Mouse (Mus musculus) liver, adult 2 months (tissue): ENCODE results near the gene Rpl26. TPM values are rescaled to one million over a fixed set of nuclear protein-coding genes. Genes with fewer than 3 reads are reported as not detected.

Experiments
- DNase-seq: peaks from one replicate; pipeline ENCODE4 v3.0.0-alpha.2; 2011; ENCODE audit warnings: low read depth, low spot score; ENCODE audit errors: extremely low read depth
- H3K27ac ChIP-seq: fragments of 200-500 bp; replicated peaks from 2 replicates; pipeline ENCODE4 v1.5.1; 2012; ENCODE audit warnings: low read depth, mild to moderate bottlenecking, control low read depth, inconsistent platforms, low read length; ENCODE audit not compliant: insufficient read depth
- H3K27me3 ChIP-seq: fragments of 200-500 bp; 2 replicates; pipeline ENCODE4 v1.6.1; 2012; ENCODE audit warnings: mild to moderate bottlenecking, moderate library complexity, low read length, inconsistent platforms; ENCODE audit not compliant: control insufficient read depth, insufficient read depth
- H3K36me3 ChIP-seq: fragments of 200-500 bp; 2 replicates; pipeline ENCODE4 v1.6.1; 2012; ENCODE audit warnings: low read length, inconsistent platforms; ENCODE audit not compliant: control insufficient read depth, insufficient read depth
- H3K4me1 ChIP-seq: fragments of 200-500 bp; 2 replicates; pipeline ENCODE4 v1.6.1; 2011; ENCODE audit warnings: low read length; ENCODE audit not compliant: control insufficient read depth, insufficient read depth
- H3K4me3 ChIP-seq: fragments of 200-500 bp; 2 replicates; pipeline ENCODE4 v1.5.1; 2011; ENCODE audit warnings: low read depth, mild to moderate bottlenecking, control low read depth, low read length, moderate library complexity; ENCODE audit not compliant: insufficient read depth
- H3K79me2 ChIP-seq: fragments of 200-500 bp; 2 replicates; pipeline ENCODE4 v1.6.1; 2012; ENCODE audit warnings: inconsistent platforms, mild to moderate bottlenecking, low read length, moderate library complexity; ENCODE audit not compliant: control insufficient read depth, insufficient read depth
- H3K9ac ChIP-seq: fragments of 200-500 bp; 2 replicates; pipeline ENCODE4 v1.6.1; 2012; ENCODE audit warnings: low read depth, mild to moderate bottlenecking, control low read depth, inconsistent platforms, low read length
- CTCF ChIP-seq: fragments of 200-500 bp; IDR thresholded peaks from 2 replicates; pipeline ENCODE4 v1.5.1; 2011; ENCODE audit warnings: low read depth, low read length, control low read depth
- POLR2A ChIP-seq: fragments of 200-500 bp; IDR thresholded peaks from 2 replicates; pipeline ENCODE4 v1.6.1; 2011; ENCODE audit warnings: low read length, control low read depth; ENCODE audit not compliant: insufficient read depth; ENCODE audit errors: extremely low read depth
- WGBS: fragments of 180-500 bp; shearing (Covaris S2); methylation state at CpG from one replicate; pipeline ENCODE4 v1.1.7; 2018; 5-methylcytosine and 5-hydroxymethylcytosine counted together
- polyA plus RNA-seq: library from polyadenylated mRNA; depleted of rRNA; stranded (reverse); fragments of >200 nt; gene quantifications from 2 replicates; pipeline ENCODE4 v1.2.3, GENCODE M21; 2012; rRNA removed
- total RNA-seq: library from RNA; depleted of rRNA; stranded (reverse); fragments of >200 nt; gene quantifications from 2 replicates; pipeline ENCODE4 v1.2.3, GENCODE M21; 2014; rRNA removed

The Rpl26 gene
- 1,005 and 1,133 TPM in 2 replicates for total RNA-seq
- 292 and 293 TPM in 2 replicates for polyA plus RNA-seq

- H3K4me1 ChIP-seq = peaks cover under 1% of the 10 kb centered on the region; the same call in 1 of the 2 replicates
Measured at GRCm38 (mm10) chr11:68901351-68902046, at the start of gene Rpl26. Rpl26 (plus strand) TSS chr11:68901583.

GRCm38 (mm10) chr11:68851644-68852485 lies 49.5 kb upstream of the Rpl26 start:
- no peaks in the 10 kb centered on the region for H3K27me3 ChIP-seq
- H3K27ac ChIP-seq = peak overlapping the region; percentile 93
- DNase-seq = peak; percentile 70
- under 1% methylated on average over 13 of the region's 13 CpGs for WGBS
- H3K4me3 ChIP-seq = peak overlapping the region; percentile 75
- TF ChIP-seq POLR2A = no peak
- TF ChIP-seq CTCF = no peak
- peak overlapping the region; percentile 93 for H3K9ac ChIP-seq
- peaks cover 33% of the 10 kb centered on the region for H3K4me1 ChIP-seq
- H3K79me2 ChIP-seq = peaks cover 24% of the 10 kb centered on the region
- no peaks in the 10 kb centered on the region; the same call in 1 of the 2 replicates for H3K36me3 ChIP-seq

More at GRCm38 (mm10) chr11:68901351-68902046, at the start of gene Rpl26:
- peaks cover 35% of the 10 kb centered on the region for H3K36me3 ChIP-seq
- H3K9ac ChIP-seq = peak within 1 kb of the TSS; percentile 87
- no peaks in the 10 kb centered on the region for H3K27me3 ChIP-seq
- peak; percentile 91 for DNase-seq
- under 1% methylated on average over 52 of the region's 52 CpGs for WGBS
- peak within 1 kb of the TSS; percentile 89 for H3K4me3 ChIP-seq
- H3K27ac ChIP-seq = peak within 1 kb of the TSS; percentile 58
- peak; percentile 85 for TF ChIP-seq POLR2A
- peak; percentile 94 for TF ChIP-seq CTCF
- no peaks in the 10 kb centered on the region for H3K79me2 ChIP-seq

- H3K4me3 ChIP-seq = peak overlapping the region; percentile 75
- no peaks in the 10 kb centered on the region for H3K27me3 ChIP-seq
- H3K27ac ChIP-seq = peak overlapping the region; percentile 93
- peak; percentile 62 for DNase-seq
- TF ChIP-seq CTCF (no peak), POLR2A (no peak; the same call in 1 of the 2 replicates)
- H3K36me3 ChIP-seq = no peaks in the 10 kb centered on the region; the same call in 1 of the 2 replicates
- peaks cover 22% of the 10 kb centered on the region for H3K79me2 ChIP-seq
- H3K4me1 ChIP-seq = peaks cover 32% of the 10 kb centered on the region
- H3K9ac ChIP-seq = peak overlapping the region; percentile 93
- under 1% methylated on average over 36 of the region's 36 CpGs for WGBS
Measured at GRCm38 (mm10) chr11:68852486-68852901, 48.9 kb upstream of the Rpl26 start.

GRCm38 (mm10) chr11:68852932-68853409 lies 48.4 kb upstream of the Rpl26 start:
- TF ChIP-seq POLR2A (peak; percentile 96), CTCF (no peak)
- WGBS = under 1% methylated on average over 42 of the region's 42 CpGs
- H3K9ac ChIP-seq = peak overlapping the region; percentile 93

GRCm38 (mm10) chr11:68853611-68854401 lies 47.6 kb upstream of the Rpl26 start:
- WGBS = 30% methylated on average over 14 of the region's 14 CpGs
- Histone ChIP-seq H3K79me2 (peaks cover 16% of the 10 kb centered on the region; the same call in 1 of the 2 replicates), H3K4me3 (peak overlapping the region; percentile 58), H3K27me3 (no peaks in the 10 kb centered on the region), H3K4me1 (peaks cover 28% of the 10 kb centered on the region), H3K36me3 (no peaks in the 10 kb centered on the region; the same call in 1 of the 2 replicates), H3K27ac (peak overlapping the region; percentile 82), H3K9ac (peak overlapping the region; percentile 32)
- DNase-seq = peak; percentile 37
- no peak for TF ChIP-seq CTCF

More at GRCm38 (mm10) chr11:68852932-68853409, 48.4 kb upstream of the Rpl26 start:
- DNase-seq = peak; percentile 88
- H3K79me2 ChIP-seq = peaks cover 19% of the 10 kb centered on the region
- no peaks in the 10 kb centered on the region; the same call in 1 of the 2 replicates for H3K36me3 ChIP-seq
- H3K27ac ChIP-seq = peak overlapping the region; percentile 93
- H3K4me3 ChIP-seq = peak overlapping the region; percentile 75
- H3K4me1 ChIP-seq = peaks cover 31% of the 10 kb centered on the region
- H3K27me3 ChIP-seq = no peaks in the 10 kb centered on the region
